Mouse (Mus musculus) CH12.LX (cell line): ENCODE measurements around the gene Hdac1. TPM values are rescaled to one million over a fixed set of nuclear protein-coding genes. Genes with fewer than 3 reads are reported as not detected.
A peak's percentile ranks its signal among the peaks of the same experiment; 100 is the strongest.

Experiments used
- DNase-seq: peaks from one replicate; pipeline ENCODE4 v3.0.0-alpha.2; 2013; ENCODE audit errors: extremely low read depth
- H3K27ac ChIP-seq: 2 replicates; pipeline ENCODE4 v1.5.1; 2012; ENCODE audit warnings: low read depth, mild to moderate bottlenecking, control low read depth, moderate library complexity; ENCODE audit not compliant: insufficient read depth
- H3K27me3 ChIP-seq: replicated peaks from 2 replicates; pipeline ENCODE3; 2012; ENCODE audit warnings: inconsistent platforms
- H3K36me3 ChIP-seq, 2 experiments: replicated peaks in 1 of 2; 2 replicates each; pipeline versions ENCODE3 to v1.6.1; 2012; ENCODE audit warnings: inconsistent platforms in 1 of 2, low read length in 1 of 2, mild to moderate bottlenecking in 1 of 2, mixed read lengths in 1 of 2, moderate library complexity in 1 of 2; ENCODE audit not compliant: control insufficient read depth in 1 of 2, insufficient read depth in 1 of 2
- H3K4me1 ChIP-seq, 2 experiments: 2 replicates each; pipeline ENCODE4 v1.6.1; 2012; ENCODE audit warnings: inconsistent platforms in 1 of 2, moderate library complexity in 1 of 2; ENCODE audit not compliant: insufficient read depth in 2 of 2, control insufficient read depth in 1 of 2
- H3K4me2 ChIP-seq: 2 replicates; pipeline ENCODE4 v1.6.1; 2012; ENCODE audit warnings: low read depth, mild to moderate bottlenecking, control low read depth; ENCODE audit not compliant: poor library complexity, insufficient read depth, severe bottlenecking
- H3K4me3 ChIP-seq, 3 experiments: fragments of 150-350 bp in 1 of 3; sonication (generic) in 1 of 3; replicated peaks in 1 of 3; 2 replicates each; pipeline versions ENCODE3 to v1.5.1; 2011 to 2012; ENCODE audit warnings: low read depth in 2 of 3, low read length in 2 of 3, mild to moderate bottlenecking in 2 of 3, moderate library complexity in 2 of 3, control low read depth in 1 of 3, improper control_type of control experiment in 1 of 3, inconsistent platforms in 1 of 3, mixed read lengths in 1 of 3; ENCODE audit not compliant: poor library complexity in 1 of 3
- H3K79me2 ChIP-seq: replicated peaks from 2 replicates; pipeline ENCODE4 v1.6.1; 2012; ENCODE audit warnings: mild to moderate bottlenecking, moderate library complexity; ENCODE audit not compliant: control insufficient read depth, poor library complexity, insufficient read depth, severe bottlenecking; ENCODE audit errors: extremely low read depth
- H3K9ac ChIP-seq: 2 replicates; pipeline ENCODE4 v1.6.1; 2012; ENCODE audit warnings: low read depth, mild to moderate bottlenecking, control low read depth, moderate library complexity; ENCODE audit not compliant: insufficient read depth
- H3K9me3 ChIP-seq: replicated peaks from 2 replicates; pipeline ENCODE3; 2012; ENCODE audit warnings: low read length, inconsistent platforms, mixed read lengths
- CHD1 ChIP-seq: IDR thresholded peaks from 2 replicates; pipeline ENCODE4 v1.6.1; 2012; ENCODE audit warnings: low read depth, low read length, improper control_type of control experiment, inconsistent platforms
- CHD2 ChIP-seq: IDR thresholded peaks from 2 replicates; pipeline ENCODE4 v1.6.1; 2011; ENCODE audit warnings: low read length, improper control_type of control experiment
- E2F4 ChIP-seq: IDR thresholded peaks from 2 replicates; pipeline ENCODE4 v1.6.1; 2011; ENCODE audit warnings: low read depth, low read length, improper control_type of control experiment; ENCODE audit not compliant: insufficient replicate concordance
- ELF1 ChIP-seq: IDR thresholded peaks from 2 replicates; pipeline ENCODE4 v1.6.1; 2014; ENCODE audit warnings: low read depth, mild to moderate bottlenecking, inconsistent platforms, low read length, improper control_type of control experiment
- ETS1 ChIP-seq: conservative IDR thresholded peaks from 2 replicates; pipeline ENCODE4 v1.6.1; 2012; ENCODE audit warnings: low read depth, mild to moderate bottlenecking, inconsistent platforms, low read length, improper control_type of control experiment, moderate library complexity
- HCFC1 ChIP-seq: IDR thresholded peaks from 2 replicates; pipeline ENCODE4 v1.6.1; 2012; ENCODE audit warnings: low read depth, mild to moderate bottlenecking, inconsistent platforms, low read length, improper control_type of control experiment
- IRF4 ChIP-seq: IDR thresholded peaks from 2 replicates; pipeline ENCODE4 v1.6.1; 2014; ENCODE audit warnings: low read depth, mild to moderate bottlenecking, inconsistent platforms, low read length, improper control_type of control experiment
- JUND ChIP-seq: conservative IDR thresholded peaks from 2 replicates; pipeline ENCODE4 v1.6.1; 2011; ENCODE audit warnings: low read depth, low read length, improper control_type of control experiment
- KAT2A ChIP-seq: IDR thresholded peaks from 2 replicates; pipeline ENCODE4 v1.6.1; 2012; ENCODE audit warnings: low read length, improper control_type of control experiment, inconsistent platforms; ENCODE audit not compliant: insufficient replicate concordance
- MEF2A ChIP-seq: IDR thresholded peaks from 2 replicates; pipeline ENCODE4 v1.6.1; 2014; ENCODE audit warnings: low read depth, mild to moderate bottlenecking, inconsistent platforms, low read length, improper control_type of control experiment, borderline replicate concordance
- NELFE ChIP-seq: IDR thresholded peaks from 2 replicates; pipeline ENCODE4 v1.6.1; 2011; ENCODE audit warnings: low read depth, low read length, improper control_type of control experiment
- PAX5 ChIP-seq: IDR thresholded peaks from 2 replicates; pipeline ENCODE4 v1.6.1; 2012; ENCODE audit warnings: low read length, inconsistent platforms, mixed read lengths
- POLR2A ChIP-seq: IDR thresholded peaks from 2 replicates; pipeline ENCODE4 v1.6.1; 2011; ENCODE audit warnings: low read depth, mild to moderate bottlenecking, improper control_type of control experiment, low read length
- POLR2AphosphoS2 ChIP-seq: IDR thresholded peaks from 2 replicates; pipeline ENCODE4 v1.6.1; 2011; ENCODE audit warnings: low read depth, low read length, improper control_type of control experiment
- RAD21 ChIP-seq: IDR thresholded peaks from 2 replicates; pipeline ENCODE4 v1.6.1; 2011; ENCODE audit warnings: low read depth, mild to moderate bottlenecking, low read length, improper control_type of control experiment, moderate library complexity
- SMC3 ChIP-seq: IDR thresholded peaks from 2 replicates; pipeline ENCODE4 v1.6.1; 2011; ENCODE audit warnings: low read depth, low read length, improper control_type of control experiment
- TBP ChIP-seq: conservative IDR thresholded peaks from 2 replicates; pipeline ENCODE4 v1.6.1; 2011; ENCODE audit warnings: low read depth, low read length, improper control_type of control experiment
- TCF12 ChIP-seq: IDR thresholded peaks from 2 replicates; pipeline ENCODE4 v1.6.1; 2014; ENCODE audit warnings: low read depth, mild to moderate bottlenecking, inconsistent platforms, low read length, improper control_type of control experiment
- UBTF ChIP-seq: IDR thresholded peaks from 2 replicates; pipeline ENCODE4 v1.6.1; 2012; ENCODE audit warnings: low read depth, mild to moderate bottlenecking, inconsistent platforms, low read length, improper control_type of control experiment, moderate library complexity
- USF1 ChIP-seq: IDR thresholded peaks from 2 replicates; pipeline ENCODE4 v1.6.1; 2014; ENCODE audit warnings: low read depth, mild to moderate bottlenecking, inconsistent platforms, low read length, improper control_type of control experiment
- USF2 ChIP-seq: conservative IDR thresholded peaks from 2 replicates; pipeline ENCODE4 v1.6.1; 2011; ENCODE audit warnings: low read depth, low read length, improper control_type of control experiment
- ZKSCAN1 ChIP-seq: IDR thresholded peaks from 2 replicates; pipeline ENCODE4 v1.6.1; 2012; ENCODE audit warnings: low read depth, inconsistent platforms, low read length, improper control_type of control experiment, borderline replicate concordance
- ZMIZ1 ChIP-seq: IDR thresholded peaks from 2 replicates; pipeline ENCODE4 v1.6.1; 2012; ENCODE audit warnings: low read depth, mild to moderate bottlenecking, inconsistent platforms, low read length, improper control_type of control experiment
- ZNF384 ChIP-seq: IDR thresholded peaks from 2 replicates; pipeline ENCODE4 v1.6.1; 2012; ENCODE audit warnings: low read depth, low read length, improper control_type of control experiment, inconsistent platforms
- dilution Hi-C: fragments of 300-500 bp; cut with MboI; formaldehyde crosslinking; loops from 2 replicates; pipeline ENCODE4 v1.14.3; 2020; ENCODE audit warnings: low sequenced_read_pairs; ENCODE audit not compliant: extremely low pct_unique_long_range_greater_than_20kb, extremely low pct_ligation_motif_present
- in situ Hi-C: fragments of 300-500 bp; cut with MboI; formaldehyde crosslinking; loops from 3 replicates; pipeline ENCODE4 v1.14.3; 2019; ENCODE audit warnings: low sequenced_read_pairs, low pct_ligation_motif_present, low pct_unique_long_range_greater_than_20kb, mixed read lengths
- polyA plus RNA-seq: library from polyadenylated mRNA; unstranded; fragments of >175 nt; gene quantifications from 2 replicates; pipeline ENCODE4 v1.2.1, GENCODE M21; 2012; ENCODE audit warnings: low read depth; ENCODE audit not compliant: insufficient read length
- total RNA-seq, 2 experiments: library from RNA; depleted of rRNA; stranded (reverse); fragments of 300-350 nt in 1 of 2; fragments of >200 nt in 1 of 2; gene quantifications; 2 replicates each; pipeline ENCODE4 v1.2.3; 2012 to 2014

Gene Hdac1
- total and polyA plus RNA-seq, 3 experiments: 71.7 to 231 (median 106) TPM

DNA sequence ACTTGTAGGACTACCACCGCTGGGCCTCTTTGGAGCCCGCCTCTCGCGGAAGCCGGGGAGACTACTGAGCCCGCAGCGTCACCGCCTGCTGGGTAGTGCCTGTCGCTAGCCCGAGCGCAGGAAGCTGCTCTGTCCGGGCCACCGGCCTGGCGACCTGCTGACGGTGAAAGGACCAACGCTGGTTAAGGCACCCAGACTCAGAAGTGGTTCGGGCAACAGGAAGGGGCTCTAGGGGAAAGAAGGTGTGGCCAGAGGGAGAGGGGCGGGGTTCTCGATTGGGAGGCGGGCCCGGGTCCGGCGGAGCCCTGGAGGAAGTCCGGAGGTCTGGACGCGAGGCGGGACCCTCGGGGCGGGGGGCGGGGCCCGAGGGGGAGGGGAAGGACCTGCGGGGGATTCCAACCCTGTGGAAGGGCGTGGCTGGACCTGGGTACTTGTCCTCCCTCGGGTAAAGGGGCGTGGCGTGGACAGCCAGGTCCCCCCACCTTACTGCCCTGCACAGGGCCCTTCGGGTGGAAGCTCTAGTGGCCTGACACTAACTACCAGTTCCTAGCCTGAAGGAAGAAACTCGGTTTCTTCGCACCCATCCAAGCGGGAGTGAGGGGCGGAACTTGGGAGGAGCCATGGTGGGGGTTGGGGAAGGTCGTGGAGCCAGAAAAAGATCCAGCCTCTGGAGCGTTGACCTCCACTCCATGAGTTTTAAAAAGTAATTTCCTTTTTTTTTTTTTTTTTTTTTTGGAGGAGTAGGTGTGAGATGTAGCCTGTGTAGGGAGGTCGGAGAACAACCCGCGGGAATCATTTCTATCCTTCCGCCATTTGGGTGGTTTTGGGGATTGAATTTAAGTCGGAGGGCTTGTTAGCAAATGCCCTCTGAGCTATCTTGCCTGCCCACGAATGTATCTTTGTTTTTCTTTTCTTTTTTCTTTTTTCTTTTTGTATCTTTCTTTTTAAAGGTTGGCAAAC is 41.6 kb downstream of the Hdac1 start:
- in situ Hi-C loops (no loop called here), dilution Hi-C loops (no loop called here)
- peak overlapping the region; percentile 88 for H3K4me2 ChIP-seq
- no peaks in the 10 kb centered on the region for H3K27me3 ChIP-seq
- peak; percentile 90 for DNase-seq
- peak overlapping the region; percentile 63 for H3K9ac ChIP-seq
- peak overlapping the region; percentile 64 to 68 (median 65) for H3K4me3 ChIP-seq
- no peaks in the 10 kb centered on the region for H3K36me3 ChIP-seq
- peak overlapping the region; percentile 90 for H3K27ac ChIP-seq
- H3K9me3 ChIP-seq: no peaks in the 10 kb centered on the region
- peaks cover 20 to 66% of the 10 kb centered on the region in 2 experiments for H3K4me1 ChIP-seq
- H3K79me2 ChIP-seq: no peaks in the 10 kb centered on the region
- no peak; the same call in 1 of the 2 replicates for TF ChIP-seq POLR2AphosphoS2
- no peak for TF ChIP-seq CHD1
- TF ChIP-seq CHD2: peak; percentile 40
- TF ChIP-seq MEF2A: no peak
- TF ChIP-seq ZMIZ1: peak; percentile 80
- 0 out of 2 replicates have a peak, but pooled peaks have one; percentile 28 for TF ChIP-seq UBTF
- TF ChIP-seq TCF12: peak; percentile 73
- TF ChIP-seq SMC3: no peak
- no peak for TF ChIP-seq JUND
- no peak for TF ChIP-seq ZKSCAN1
- TF ChIP-seq RAD21: no peak
- no peak for TF ChIP-seq IRF4
- peak; percentile 92 for TF ChIP-seq NELFE
- no peak for TF ChIP-seq USF1
- peak; percentile 69 for TF ChIP-seq ELF1
- TF ChIP-seq PAX5: no peak
- 0 out of 2 replicates have a peak, but pooled peaks have one; percentile 48 for TF ChIP-seq TBP
- no peak for TF ChIP-seq E2F4
- TF ChIP-seq POLR2A: peak; percentile 95
- TF ChIP-seq ZNF384: no peak
- no peak for TF ChIP-seq HCFC1
- no peak for TF ChIP-seq USF2
- TF ChIP-seq KAT2A: no peak
- TF ChIP-seq ETS1: no peak
